Mouse (Mus musculus): ENCODE results near the gene Icos. TPM values are rescaled to one million over a fixed set of nuclear protein-coding genes. Genes with fewer than 3 reads are reported as not detected.

Gene Icos
- total RNA-seq, 1 experiment from 2014 or later, result 1.6 TPM

- no peak for ATAC-seq (ENCODE audit: extremely low read depth, insufficient number of reproducible peaks, low FRiP score, poor library complexity, severe bottlenecking)
Observed at GRCm38 (mm10) chr1:60959246-60959645, 18.5 kb upstream of the Icos start.

- no peak for ATAC-seq (ENCODE audit: extremely low read depth, insufficient number of reproducible peaks, low FRiP score, poor library complexity, severe bottlenecking)
Observed at GRCm38 (mm10) chr1:60960451-60960850, 17.3 kb upstream of the Icos start.

GRCm38 (mm10) chr1:60961080-60961479 lies 16.6 kb upstream of the Icos start:
- ATAC-seq (ENCODE audit: extremely low read depth, insufficient number of reproducible peaks, low FRiP score, poor library complexity, severe bottlenecking), result peak; percentile 26; the same call in 1 of the 2 replicates

- no peak for ATAC-seq (ENCODE audit: extremely low read depth, insufficient number of reproducible peaks, low FRiP score, poor library complexity, severe bottlenecking)
Observed at GRCm38 (mm10) chr1:60962095-60962494, 15.6 kb upstream of the Icos start.

GRCm38 (mm10) chr1:60967521-60967920 lies 10.2 kb upstream of the Icos start:
- no peak for ATAC-seq (ENCODE audit: extremely low read depth, insufficient number of reproducible peaks, low FRiP score, poor library complexity, severe bottlenecking)

GRCm38 (mm10) chr1:60970846-60971245 lies 6.9 kb upstream of the Icos start:
- no peak for ATAC-seq (ENCODE audit: extremely low read depth, insufficient number of reproducible peaks, low FRiP score, poor library complexity, severe bottlenecking)

GRCm38 (mm10) chr1:60974221-60974620 lies 3.5 kb upstream of the Icos start:
- ATAC-seq (ENCODE audit: extremely low read depth, insufficient number of reproducible peaks, low FRiP score, poor library complexity, severe bottlenecking), result no peak

GRCm38 (mm10) chr1:60975646-60976294 lies 2.0 kb upstream of the Icos start:
- no peak for ATAC-seq (ENCODE audit: extremely low read depth, insufficient number of reproducible peaks, low FRiP score, poor library complexity, severe bottlenecking)

GRCm38 (mm10) chr1:60979126-60979842 lies 1.6 kb downstream of the Icos start:
- ATAC-seq (ENCODE audit: extremely low read depth, insufficient number of reproducible peaks, low FRiP score, poor library complexity, severe bottlenecking), result no peak

GRCm38 (mm10) chr1:60979843-60980235 lies 2.1 kb downstream of the Icos start:
- ATAC-seq (ENCODE audit: extremely low read depth, insufficient number of reproducible peaks, low FRiP score, poor library complexity, severe bottlenecking), result no peak

- ATAC-seq (ENCODE audit: extremely low read depth, insufficient number of reproducible peaks, low FRiP score, poor library complexity, severe bottlenecking), result no peak
Observed at GRCm38 (mm10) chr1:60985075-60985474, 7.3 kb downstream of the Icos start.

GRCm38 (mm10) chr1:60986141-60986540 lies 8.4 kb downstream of the Icos start:
- ATAC-seq (ENCODE audit: extremely low read depth, insufficient number of reproducible peaks, low FRiP score, poor library complexity, severe bottlenecking), result no peak

- ATAC-seq (ENCODE audit: extremely low read depth, insufficient number of reproducible peaks, low FRiP score, poor library complexity, severe bottlenecking), result no peak
Observed at GRCm38 (mm10) chr1:60989086-60989485, 11.4 kb downstream of the Icos start.

GRCm38 (mm10) chr1:60990305-60990704 lies 12.6 kb downstream of the Icos start:
- no peak for ATAC-seq (ENCODE audit: extremely low read depth, insufficient number of reproducible peaks, low FRiP score, poor library complexity, severe bottlenecking)

GRCm38 (mm10) chr1:60998008-60998557 lies 20.4 kb downstream of the Icos start:
- no peak for ATAC-seq (ENCODE audit: extremely low read depth, insufficient number of reproducible peaks, low FRiP score, poor library complexity, severe bottlenecking)

GRCm38 (mm10) chr1:60998689-60999088 lies 21.0 kb downstream of the Icos start:
- no peak for ATAC-seq (ENCODE audit: extremely low read depth, insufficient number of reproducible peaks, low FRiP score, poor library complexity, severe bottlenecking)

GRCm38 (mm10) chr1:61001786-61002354 lies 24.1 kb downstream of the Icos start:
- ATAC-seq (ENCODE audit: extremely low read depth, insufficient number of reproducible peaks, low FRiP score, poor library complexity, severe bottlenecking), result peak; percentile 33; the same call in 1 of the 2 replicates

GRCm38 (mm10) chr1:61006229-61006628 lies 28.5 kb downstream of the Icos start:
- no peak for ATAC-seq (ENCODE audit: extremely low read depth, insufficient number of reproducible peaks, low FRiP score, poor library complexity, severe bottlenecking)

GRCm38 (mm10) chr1:61007516-61007915 lies 29.8 kb downstream of the Icos start:
- ATAC-seq (ENCODE audit: extremely low read depth, insufficient number of reproducible peaks, low FRiP score, poor library complexity, severe bottlenecking), result no peak

GRCm38 (mm10) chr1:61016578-61017118 lies 38.9 kb downstream of the Icos start:
- ATAC-seq (ENCODE audit: extremely low read depth, insufficient number of reproducible peaks, low FRiP score, poor library complexity, severe bottlenecking), result no peak

Data from neutrophil, adult 5-6 weeks (primary cell).